Mouse (Mus musculus): ENCODE results near the gene 2310061I04Rik. TPM values are rescaled to one million over a fixed set of nuclear protein-coding genes. Genes with fewer than 3 reads are reported as not detected.

2310061I04Rik gene
- total RNA-seq, 2 experiments from 2014 or later = 83.9 to 89.3 TPM

- intact Hi-C loops (cut with DNase I) = no loop called here
- no peak for DNase-seq
Observed at GRCm38 (mm10) chr17:35848112-35848511, 49.1 kb downstream of the 2310061I04Rik start.

DNA sequence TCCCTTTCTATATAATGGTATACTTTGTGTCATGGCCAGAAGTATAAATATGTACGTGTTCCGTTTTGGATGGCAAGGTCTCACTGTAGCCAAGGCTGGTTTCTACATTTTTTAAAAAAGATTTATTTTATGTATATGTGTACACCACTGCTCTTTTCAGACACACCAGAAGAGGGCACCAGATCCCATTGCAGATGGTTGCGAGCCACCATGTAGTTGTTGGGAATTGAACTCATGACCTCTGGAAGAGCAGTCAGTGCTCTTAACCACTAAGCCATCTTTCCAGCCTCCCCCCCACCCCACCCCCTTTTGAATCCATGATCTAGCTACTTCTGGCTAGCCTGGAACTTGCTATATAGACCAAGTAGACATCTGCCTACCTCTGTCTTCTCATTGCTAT lies 53.7 kb downstream of the 2310061I04Rik start:
- DNase-seq = no peak
- intact Hi-C loops (cut with DNase I) = loop anchor here (2.0 kb wide), 1 partner anchor 17 kb away; the partner anchor contains the start of gene Nrm

Small RNAs within 50 kb of the gene (microRNA-seq; reads per million reads assigned to microRNA genes)
- gene Gm28033 = 0.48 to 0.54 reads per million in 2 experiments
- gene Mir1894 = 0 to 0.36 reads per million in 2 experiments

Other genes starting within 250 kb of the 2310061I04Rik start
- 10 to 100 TPM; 29.6 to 30.7 TPM for gene Vars2, start 229.8 kb downstream of the 2310061I04Rik start, total RNA-seq (2021)
- 10 to 100 TPM; 16.8 to 23.2 TPM for gene Gtf2h4, start 223.7 kb downstream of the 2310061I04Rik start, total RNA-seq (2021)
- gene Ddr1, start 192.8 kb downstream of the 2310061I04Rik start, total RNA-seq (2021) = 10 to 100 TPM; 40.1 to 44.1 TPM
- 10 to 100 TPM; 23.9 to 27.8 TPM for gene Ier3, start 75.7 kb downstream of the 2310061I04Rik start, total RNA-seq (2021)
- 100 to 1,000 TPM; 108 to 111 TPM for gene Flot1, start 74.2 kb downstream of the 2310061I04Rik start, total RNA-seq (2021)
- gene Tubb5, start 59.1 kb downstream of the 2310061I04Rik start, total RNA-seq (2021) = 100 to 1,000 TPM; 134 to 183 TPM
- gene Mdc1, start 55.9 kb downstream of the 2310061I04Rik start, total RNA-seq (2021) = 10 to 100 TPM; 12.9 to 13.5 TPM
- gene Nrm, start 36.1 kb downstream of the 2310061I04Rik start, total RNA-seq (2021) = 1 to 10 TPM; 3.8 to 6.0 TPM
- 10 to 100 TPM; 21.1 to 25.0 TPM for gene Ppp1r18, start 31.8 kb downstream of the 2310061I04Rik start, total RNA-seq (2021)
- 10 to 100 TPM; 20.6 to 24.9 TPM for gene Dhx16, start 17.6 kb downstream of the 2310061I04Rik start, total RNA-seq (2021)
- 1 to 10 TPM; 7.7 to 9.5 TPM for gene Atat1, start 12.6 kb upstream of the 2310061I04Rik start, total RNA-seq (2021)
- 10 to 100 TPM; 47.9 to 49.0 TPM for gene Mrps18b, start 19.0 kb upstream of the 2310061I04Rik start, total RNA-seq (2021)
- gene Ppp1r10, start 19.0 kb upstream of the 2310061I04Rik start, total RNA-seq (2021) = 10 to 100 TPM; 43.4 to 49.0 TPM
- 10 to 100 TPM; 65.2 TPM for gene Abcf1, start 72.3 kb upstream of the 2310061I04Rik start, total RNA-seq (2021)
- gene Gnl1, start 82.4 kb upstream of the 2310061I04Rik start, total RNA-seq (2021) = 10 to 100 TPM; 23.0 to 26.1 TPM
- 1 to 10 TPM; 4.6 to 4.7 TPM for gene Prr3, start 82.8 kb upstream of the 2310061I04Rik start, total RNA-seq (2021)
- 1 to 10 TPM; 4.7 to 6.0 TPM for gene H2-T24, start 123.1 kb upstream of the 2310061I04Rik start, total RNA-seq (2021)
- 10 to 100 TPM; 23.2 to 24.0 TPM for gene H2-T23, start 135.4 kb upstream of the 2310061I04Rik start, total RNA-seq (2021)
- gene H2-T22, start 145.3 kb upstream of the 2310061I04Rik start, total RNA-seq (2021) = 10 to 100 TPM in 1 of 2 experiments, 1 to 10 TPM in 1; 10.0 to 12.4 TPM
- not detected for gene Gm6034, start 145.5 kb upstream of the 2310061I04Rik start, total RNA-seq (2021)
- gene Gm11127, start 160.9 kb upstream of the 2310061I04Rik start, total RNA-seq (2021) = 1 to 10 TPM; 1.5 to 2.3 TPM
- not detected for gene Gm19684, start 224.2 kb upstream of the 2310061I04Rik start, total RNA-seq (2021)
- gene Gm7030, start 232.0 kb upstream of the 2310061I04Rik start, total RNA-seq (2021) = not detected